Mouse (Mus musculus) adrenal gland (tissue): ENCODE measurements around the gene Tmem229b.
"Not testable (repeated sequence)": the region's sequence is repeated elsewhere in the genome, so short reads cannot be mapped to it uniquely, and the experiment has no call there.

Experiments used
- intact Hi-C: fragments of 180-260 bp; cut with DNase I; formaldehyde crosslinking; loops from one replicate; pipeline ENCODE4 v1.15.1; 2025

The Tmem229b gene

DNA sequence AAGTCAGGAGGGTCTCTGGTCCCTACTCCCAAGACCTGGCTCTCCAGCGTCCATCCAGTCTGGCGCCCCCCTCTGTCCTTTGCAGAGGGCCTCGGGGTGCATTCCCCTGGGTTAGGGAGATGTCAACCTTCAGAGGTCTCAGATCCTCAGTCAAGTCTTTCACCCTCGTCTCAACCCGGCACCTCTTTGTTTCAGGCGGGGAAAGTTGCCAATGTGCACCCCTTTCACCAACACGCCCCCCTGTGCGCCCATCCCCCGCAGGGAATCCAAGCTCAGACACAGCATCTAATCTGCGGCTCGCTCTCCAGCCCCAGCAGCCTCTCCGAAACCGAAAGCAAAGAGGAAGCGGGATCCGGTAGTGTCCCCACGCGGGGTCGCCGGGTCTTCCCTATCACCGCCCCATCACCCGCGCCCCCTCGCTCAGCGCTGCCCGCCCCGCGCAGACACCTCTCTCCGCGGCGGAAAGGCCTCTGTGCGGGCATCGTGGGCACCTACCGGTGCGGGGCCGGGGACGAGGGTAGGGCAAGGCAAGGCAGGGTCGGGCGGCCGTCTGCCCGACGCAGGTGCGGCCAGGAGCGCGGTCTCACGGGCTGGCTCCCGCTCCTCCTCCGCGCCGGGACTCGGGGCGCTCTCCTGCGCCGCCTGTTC is 825 bp downstream of the Tmem229b start:
- intact Hi-C loops: loop anchor here (5.0 kb wide), 1 partner anchor 89 kb away; no protein-coding TSS in a partner anchor

DNA sequence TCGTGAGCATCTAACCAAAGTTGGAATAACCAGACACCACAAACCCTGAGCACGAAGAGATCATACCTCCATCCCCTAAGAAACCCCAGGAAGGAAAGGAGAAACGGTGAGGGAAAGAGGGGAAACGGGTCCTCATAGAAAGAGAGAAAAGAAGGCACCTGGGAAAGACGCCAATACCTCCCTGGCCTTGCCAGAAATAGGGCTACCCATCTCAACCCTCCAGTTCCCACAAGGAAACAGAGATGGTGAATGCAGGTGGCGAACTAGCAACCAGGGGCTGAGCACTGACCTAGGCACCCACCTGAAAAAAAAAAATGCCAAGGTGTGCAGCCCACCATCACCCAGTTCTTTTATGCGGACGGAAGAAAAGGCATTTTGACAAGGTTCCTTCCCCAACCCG is 1.4 kb downstream of the Tmem229b start:
- intact Hi-C loops: loop anchor here (5.0 kb wide), 1 partner anchor 89 kb away; no protein-coding TSS in a partner anchor

DNA sequence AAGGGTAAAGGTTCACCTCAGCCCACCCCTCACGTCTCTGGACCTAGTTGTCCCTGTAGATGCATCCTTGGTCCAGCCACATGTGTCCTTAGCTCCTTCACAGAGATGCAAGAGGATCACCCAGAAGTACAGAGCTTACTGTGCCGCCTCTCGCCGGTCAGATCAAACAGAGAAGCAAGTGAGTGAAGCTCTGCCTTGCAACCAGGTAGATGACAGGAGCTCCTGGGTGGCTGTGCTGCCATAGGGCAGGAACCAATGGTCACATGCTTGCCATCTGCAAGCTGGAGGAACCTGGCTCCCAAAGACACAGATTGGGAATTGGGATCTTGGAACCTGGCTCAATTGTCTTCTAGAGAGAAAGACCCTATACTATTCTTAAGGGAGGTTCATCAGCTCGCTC is 2.0 kb downstream of the Tmem229b start:
- intact Hi-C loops: loop anchor here (5.0 kb wide), 1 partner anchor 88 kb away; no protein-coding TSS in a partner anchor

DNA sequence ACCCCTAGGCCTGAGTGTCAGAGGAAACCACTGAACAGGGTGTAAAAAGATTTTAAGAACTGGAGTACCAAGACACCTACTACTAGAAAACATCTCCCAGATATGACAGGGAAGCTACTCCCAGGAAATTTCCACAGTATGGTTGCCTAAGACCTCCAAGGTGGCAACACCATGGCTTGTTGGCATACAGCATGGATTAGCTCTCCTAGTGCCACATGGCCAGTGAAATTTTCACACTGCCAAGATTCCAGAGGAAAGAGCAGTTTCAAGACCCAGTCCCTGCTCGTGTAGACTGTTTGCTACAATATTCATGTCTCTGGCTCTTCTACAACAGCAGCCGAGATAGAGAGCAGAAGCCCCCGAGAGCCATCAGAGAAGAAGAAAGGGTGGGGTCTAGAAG is 4.4 kb downstream of the Tmem229b start:
- intact Hi-C loops: no loop called here

DNA sequence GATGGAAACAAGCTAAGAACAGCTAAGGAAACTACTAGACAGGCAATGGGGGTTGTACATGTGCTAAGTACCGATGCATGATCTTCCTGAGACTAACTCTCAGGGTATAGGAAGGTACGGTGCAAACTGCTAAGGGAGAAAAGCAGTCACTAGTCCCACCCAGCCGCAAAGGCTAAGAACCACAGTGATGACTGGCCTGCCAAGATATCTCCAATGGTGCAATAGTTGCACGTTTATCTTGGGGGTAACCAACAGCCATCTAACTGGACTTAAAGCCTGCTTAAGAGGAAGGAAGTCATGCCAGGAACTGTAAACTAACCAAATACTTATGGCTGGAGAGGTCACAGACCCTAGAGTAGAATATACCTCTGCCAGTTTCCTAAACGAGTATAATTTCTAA is 5.0 kb downstream of the Tmem229b start:
- intact Hi-C loops: no loop called here

DNA sequence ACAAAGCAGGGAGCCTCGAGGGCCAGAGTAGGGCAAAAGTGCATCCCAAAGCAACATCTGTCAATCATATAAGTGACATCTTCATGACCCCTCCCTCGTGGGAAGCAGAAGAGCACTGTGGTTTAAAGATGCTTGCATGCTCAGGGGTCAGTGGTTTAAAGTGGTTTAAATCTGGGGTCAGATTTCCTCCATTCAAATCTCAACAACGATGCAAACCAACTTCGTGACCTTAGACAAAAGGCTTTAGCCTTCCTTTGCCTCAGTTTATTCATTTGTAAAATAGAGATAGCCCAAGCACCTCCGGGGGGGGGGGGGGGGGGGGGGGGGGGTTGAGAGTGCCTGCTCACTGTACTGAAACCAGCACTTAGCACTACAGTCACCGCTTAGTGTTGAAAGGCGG is 10.7 kb downstream of the Tmem229b start:
- intact Hi-C loops: no loop called here

DNA sequence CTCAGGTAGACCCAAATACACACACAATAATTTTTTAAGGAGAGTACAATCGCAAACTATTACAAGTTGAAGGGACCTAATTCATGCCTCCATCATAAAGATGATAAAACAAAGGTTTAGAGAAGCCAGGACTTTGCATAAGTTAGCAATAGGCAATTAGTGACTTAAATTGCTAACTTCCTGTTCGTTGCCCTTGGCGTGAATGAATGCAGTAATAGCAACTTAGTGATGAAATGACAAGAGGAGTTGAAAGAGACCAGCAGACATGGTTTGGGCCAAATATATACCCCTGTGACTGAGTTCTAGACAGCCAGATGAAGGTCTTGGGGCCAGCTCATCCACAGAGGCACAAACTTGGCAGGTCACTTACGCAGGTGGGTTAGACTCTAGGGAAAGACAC is 11.2 kb downstream of the Tmem229b start:
- intact Hi-C loops: no loop called here

DNA sequence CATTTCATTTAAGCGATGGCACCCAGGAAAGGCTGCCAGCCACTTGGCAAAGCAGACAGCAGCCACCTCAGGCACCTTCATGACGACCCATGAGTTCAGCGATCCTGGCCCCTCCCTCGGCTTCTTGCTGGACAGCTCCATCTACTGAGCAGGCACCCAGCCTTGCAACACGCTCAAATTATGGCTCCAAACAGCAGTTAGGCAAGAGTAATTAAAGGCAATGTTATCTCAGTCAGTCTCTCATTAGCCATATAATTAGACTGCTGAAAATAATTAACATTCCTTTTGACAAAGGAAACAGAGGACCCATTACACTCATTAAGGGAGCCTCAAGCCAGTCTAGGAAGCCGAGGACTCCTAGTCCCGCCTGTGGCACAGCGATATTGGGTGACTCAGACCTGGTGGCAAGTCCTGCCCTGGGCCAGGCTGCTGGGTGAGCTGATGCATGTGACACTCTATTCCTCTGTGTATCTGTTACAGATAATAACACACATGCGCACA is 19.8 kb downstream of the Tmem229b start:
- intact Hi-C loops: no loop called here

DNA sequence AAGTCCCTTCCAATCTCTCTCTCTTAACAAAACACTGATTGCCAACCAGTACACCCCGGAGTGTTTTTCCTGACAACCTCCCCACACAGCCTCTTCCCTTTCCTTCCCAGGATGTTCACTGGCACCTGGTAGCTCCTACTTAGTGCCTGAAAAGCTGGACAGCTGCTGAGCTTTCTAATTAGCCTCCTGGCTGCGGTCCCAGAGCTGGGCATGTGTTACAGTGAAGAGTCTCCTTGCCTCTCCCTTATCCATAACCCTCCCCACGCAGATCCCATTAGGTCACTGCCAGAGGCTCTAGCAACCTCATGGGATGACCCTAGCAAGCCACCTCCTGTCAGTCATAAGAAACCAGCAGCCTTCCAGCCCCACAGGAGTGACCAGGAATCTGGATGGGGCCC is 23.4 kb downstream of the Tmem229b start:
- intact Hi-C loops: no loop called here

DNA sequence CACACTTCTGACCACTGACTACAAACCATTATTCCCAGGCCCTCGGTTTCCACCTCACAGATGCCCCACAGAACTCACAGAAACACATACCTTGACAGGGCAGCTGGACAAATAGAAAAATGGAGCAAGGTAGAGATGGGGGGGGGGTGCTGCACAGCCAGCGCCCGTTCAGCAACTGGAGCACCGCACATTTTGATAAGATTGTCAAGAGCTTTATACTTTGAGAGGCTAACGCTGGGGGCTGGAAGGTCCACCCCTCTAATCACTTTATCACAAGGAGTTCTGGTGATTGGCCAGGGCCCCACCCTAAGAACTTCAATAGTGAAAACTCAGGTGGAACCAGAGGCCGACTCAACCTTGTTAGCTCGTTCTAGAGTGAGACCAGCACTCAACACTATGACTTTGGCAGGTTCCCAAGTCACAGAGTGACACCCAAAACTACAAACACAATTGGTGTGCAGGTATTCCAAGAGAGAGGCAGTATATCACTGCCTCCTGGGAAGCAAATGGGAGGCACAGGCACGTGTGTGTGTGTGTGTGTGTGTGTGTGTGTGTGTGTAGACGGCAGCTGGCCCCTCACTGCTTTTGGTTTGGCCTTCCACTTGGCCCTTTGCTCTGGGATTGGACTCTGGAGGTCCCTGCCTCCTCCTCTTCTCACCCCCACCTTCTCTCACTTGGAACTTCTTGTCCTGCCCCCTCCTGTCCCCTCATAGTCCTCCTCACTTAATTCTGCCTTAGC is 24.0 kb downstream of the Tmem229b start:
- intact Hi-C loops: no loop called here

DNA sequence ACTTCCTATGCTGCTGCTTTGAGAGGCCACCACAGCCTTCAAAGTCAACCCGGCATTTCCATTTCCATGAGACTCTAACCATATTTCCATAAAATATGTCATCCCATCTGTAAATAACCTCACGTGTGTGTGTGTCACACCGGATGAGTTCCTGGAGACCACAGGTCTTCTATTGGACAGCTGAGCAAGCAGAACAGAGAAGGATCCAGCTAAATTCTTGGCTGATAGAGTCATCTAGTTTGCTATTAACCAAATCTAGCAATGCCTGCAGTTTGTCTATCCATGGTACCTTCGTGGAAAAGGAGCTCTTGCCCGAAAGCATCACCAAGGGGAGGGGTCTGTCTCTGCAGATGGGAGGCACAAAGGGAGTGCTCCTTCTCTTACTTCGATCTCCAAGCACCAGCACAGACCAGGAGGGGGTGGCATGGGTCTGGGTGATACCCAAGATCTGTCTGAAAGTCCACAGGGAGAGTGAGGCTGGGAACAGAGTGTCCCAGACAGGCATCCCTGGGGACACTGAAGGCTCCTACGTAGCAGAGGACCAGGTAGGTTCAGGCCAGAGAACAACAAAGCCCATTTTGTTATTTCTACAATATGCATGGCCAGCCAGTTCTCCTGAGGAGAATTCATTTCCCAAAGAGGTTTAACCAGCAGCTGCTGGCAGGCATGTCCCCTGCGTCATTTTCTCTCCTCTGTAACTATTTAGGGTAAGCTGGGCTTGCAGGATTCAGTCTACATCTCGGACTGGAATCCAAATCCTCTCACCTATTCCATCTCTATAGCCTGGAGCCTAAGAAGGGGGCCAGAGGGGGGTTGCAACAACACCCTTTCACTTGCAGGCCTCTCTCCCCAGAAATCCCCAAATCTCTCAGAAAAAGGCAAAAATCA is 25.2 kb downstream of the Tmem229b start:
- intact Hi-C loops: no loop called here

DNA sequence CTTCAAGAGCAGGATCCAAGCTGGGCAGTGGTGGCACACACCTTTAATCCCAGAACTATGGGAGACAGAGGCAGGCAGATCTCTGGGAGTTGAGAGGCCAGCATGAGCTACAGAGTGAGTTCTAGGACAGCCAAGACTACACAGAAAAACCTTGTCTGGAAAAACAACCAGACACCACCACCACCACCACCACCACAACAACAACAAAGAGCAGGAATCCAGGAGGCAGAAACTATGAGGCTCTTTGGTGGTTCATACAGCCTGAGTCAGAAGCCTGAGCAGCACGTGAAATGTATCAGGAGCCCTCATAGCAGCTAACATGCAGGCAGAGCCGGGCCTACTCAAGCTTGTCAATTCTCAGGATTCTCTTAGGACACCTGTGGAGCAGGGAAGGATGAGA is 26.3 kb downstream of the Tmem229b start:
- intact Hi-C loops: no loop called here

DNA sequence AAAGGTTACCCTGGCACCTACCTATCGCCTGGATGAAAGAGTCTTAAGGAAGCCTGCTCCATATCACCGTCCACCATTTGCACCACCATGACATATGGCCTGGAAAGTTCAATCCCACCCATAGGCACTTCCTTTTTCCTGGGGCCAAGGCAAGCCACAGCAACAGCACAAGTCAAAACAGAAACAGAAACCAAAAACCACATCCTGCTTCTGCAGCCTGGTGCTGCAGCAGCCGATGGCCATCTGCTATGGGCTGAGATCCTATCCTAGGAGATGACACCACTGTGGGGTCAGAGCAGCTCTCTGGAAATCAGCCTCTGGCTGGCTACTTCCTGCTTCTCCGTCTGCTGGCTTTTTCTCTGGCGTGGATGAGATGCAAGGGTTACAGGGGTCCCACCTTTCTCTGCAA is 26.7 kb downstream of the Tmem229b start:
- intact Hi-C loops: no loop called here

DNA sequence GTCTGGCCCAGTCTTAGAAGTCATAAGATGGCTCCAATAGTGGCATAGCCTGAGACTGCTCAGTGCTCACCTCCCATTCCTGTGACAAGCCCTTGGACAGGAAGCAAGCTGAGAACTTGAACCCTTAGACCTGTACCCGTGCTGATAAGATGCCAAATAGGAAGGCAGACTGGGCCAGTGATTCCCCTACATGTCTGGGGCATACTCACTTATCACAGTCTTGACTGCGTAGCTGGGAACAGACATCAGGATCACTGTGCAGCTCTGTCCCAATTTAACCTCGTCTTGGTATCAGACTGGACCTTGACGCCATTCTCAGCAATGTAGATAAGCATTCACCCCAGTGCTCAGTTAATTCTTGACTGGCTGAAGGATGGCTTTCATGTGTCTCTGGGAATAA is 29.9 kb downstream of the Tmem229b start:
- intact Hi-C loops: no loop called here

DNA sequence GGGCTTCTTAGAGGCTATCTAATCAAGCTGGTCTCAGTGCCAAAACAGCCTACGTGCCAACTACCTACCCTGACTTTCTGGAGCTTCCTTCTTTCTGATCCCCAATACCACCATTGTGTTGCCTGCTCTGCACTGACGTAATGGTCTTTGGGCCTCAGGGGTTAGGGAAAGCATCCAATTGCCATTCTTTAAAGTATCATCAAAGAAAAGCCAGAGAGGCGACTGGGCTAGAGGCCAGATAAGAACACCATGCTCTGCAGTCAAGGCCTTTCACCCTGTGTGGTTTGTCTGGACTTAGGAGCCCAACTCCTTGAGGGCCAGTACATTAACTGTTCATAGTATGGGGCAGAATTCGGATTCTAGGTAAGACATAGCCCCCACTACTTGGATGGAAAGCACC is 30.3 kb downstream of the Tmem229b start:
- intact Hi-C loops: no loop called here

DNA sequence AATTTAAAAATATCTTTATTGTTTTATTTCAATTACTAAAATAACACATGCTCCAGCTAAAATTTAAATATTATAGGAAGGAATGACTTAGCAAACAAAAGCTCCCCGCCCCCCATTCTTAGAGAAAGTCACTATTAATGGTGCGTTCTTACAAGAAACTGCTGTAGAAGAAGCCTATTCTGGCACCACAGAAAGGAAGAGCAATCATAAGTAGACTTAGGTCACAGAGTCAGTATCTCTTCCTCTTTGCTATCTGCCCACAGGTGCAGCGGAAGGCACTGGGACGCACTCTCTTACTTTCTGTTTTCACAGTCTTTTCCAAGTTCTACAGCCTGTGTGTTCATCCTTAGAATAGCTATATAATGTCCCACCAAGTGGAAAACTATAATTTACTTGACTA is 31.6 kb downstream of the Tmem229b start:
- intact Hi-C loops: no loop called here

DNA sequence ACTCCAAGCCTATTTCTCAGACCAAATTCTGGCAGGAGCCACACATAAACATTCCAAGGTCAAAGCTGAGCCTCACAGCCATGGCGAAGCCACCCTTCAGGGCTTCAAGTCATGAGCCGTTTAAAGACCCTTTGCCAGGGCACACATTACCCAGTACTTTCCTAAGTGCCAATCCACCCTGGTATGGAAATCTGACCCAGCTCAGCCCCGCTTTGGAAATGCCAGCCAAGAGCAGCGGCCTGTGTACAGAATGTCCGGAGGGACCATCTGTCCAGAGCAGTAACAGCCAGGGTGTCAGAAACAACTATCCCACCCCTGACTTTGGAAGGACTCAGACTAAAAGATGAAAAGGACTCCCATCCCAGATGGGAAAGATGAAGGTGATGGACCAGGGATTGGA is 32.7 kb downstream of the Tmem229b start:
- intact Hi-C loops: no loop called here

DNA sequence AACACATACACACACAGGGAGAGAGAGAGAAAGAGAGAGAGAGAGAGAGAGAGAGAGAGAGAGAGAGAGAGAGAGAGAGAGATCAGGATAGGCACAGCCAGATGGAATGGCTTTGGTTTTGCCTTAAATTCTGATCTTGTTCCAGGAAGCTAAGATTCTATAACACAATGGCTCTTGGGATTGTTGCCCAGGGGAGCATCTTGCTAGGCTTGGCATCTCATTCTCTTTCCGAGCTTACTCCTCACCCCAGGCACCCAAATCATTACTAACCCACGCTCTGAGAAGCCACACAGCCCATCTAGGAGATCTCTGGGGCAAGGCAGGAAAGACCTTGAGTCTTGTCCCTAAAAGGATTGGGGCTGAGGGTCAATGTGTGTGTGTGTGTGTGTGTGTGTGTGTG is 33.6 kb downstream of the Tmem229b start:
- intact Hi-C loops: no loop called here

DNA sequence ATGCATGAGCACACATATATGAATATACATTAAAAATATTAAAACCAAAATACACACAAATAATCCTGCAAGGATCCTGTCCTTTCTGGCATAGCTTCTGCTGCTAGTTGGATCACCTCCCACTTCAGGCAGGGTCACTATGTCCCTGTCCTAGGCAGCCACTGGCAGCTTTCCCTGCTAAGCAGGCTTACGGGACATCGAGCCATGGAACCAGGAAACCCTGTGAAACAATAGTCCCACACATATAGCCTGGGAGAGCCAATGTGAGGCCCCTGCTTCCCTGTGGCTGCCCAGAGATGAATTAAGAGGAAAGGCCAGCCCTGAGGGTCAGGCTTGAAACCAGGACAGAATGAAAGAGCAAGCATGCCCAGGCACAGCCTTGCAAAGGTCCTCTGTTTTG is 35.8 kb downstream of the Tmem229b start:
- intact Hi-C loops: no loop called here

DNA sequence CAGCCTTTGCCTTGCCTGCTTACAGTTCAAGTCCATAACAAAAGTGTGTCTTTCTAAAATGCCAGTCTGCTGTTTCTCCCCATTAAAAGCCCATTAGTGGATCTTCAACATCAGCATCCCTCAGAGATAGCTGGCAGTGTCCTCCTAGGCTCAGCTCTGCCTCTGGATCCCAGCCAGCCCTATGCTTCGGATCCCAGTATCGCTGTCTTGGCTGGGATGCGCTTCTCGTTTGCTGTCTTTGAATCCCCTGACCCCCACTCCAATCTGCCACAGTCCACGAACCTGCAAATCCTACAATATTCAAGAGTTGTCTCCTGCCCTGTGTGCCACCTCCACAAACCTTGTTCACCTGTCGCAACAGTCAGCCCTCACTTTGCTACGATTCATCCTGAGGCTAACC is 36.7 kb downstream of the Tmem229b start:
- intact Hi-C loops: no loop called here

DNA sequence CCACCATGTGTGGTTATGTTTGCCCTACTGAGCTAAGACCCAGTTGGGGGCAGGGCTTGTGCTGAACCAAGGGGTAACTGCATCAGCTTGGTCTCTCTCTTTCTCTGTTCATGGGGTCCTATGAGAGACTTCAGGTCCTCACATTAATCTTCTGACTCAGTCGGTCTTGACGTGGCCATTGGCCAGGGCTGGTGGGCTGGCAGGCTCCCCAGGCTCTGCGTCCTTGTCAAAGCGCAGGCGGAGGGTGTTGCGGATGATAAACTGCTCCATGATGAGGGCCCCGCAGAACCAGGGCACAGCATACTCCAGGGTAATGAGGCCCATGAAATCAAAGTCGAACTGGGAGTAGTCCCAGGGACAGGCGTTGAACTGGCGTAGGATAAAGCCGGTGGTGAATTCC is 42.9 kb downstream of the Tmem229b start:
- intact Hi-C loops: not testable (repeated sequence)

DNA sequence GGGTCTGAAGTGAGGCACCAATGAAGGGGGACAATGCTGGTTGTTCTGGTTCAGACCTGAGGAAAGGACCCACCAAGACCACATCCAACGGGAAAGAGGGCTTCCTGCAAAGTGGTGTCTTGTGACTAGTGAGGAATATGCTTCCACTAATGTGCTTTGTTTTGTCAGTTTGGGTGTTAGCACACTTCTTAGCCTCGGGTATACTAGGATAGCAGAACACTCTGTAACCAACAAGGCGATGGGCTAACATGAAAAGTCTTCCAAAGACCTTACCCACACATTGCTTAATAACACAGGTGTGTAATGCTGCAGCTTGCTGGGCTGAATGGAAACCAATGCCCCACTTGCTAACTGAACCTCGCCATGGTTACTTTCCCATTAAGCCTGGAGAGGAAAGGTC is 51.0 kb downstream of the Tmem229b start:
- intact Hi-C loops: no loop called here
